Mouse (Mus musculus) fat pad, adult 2 months (tissue): ENCODE data around the gene Ttc23l.
"Not testable (repeated sequence)": the region's sequence is repeated elsewhere in the genome, so short reads cannot be mapped to it uniquely, and the experiment has no call there.

Experiments
- DNase-seq: peaks from one replicate; pipeline ENCODE4 v3.0.0-alpha.2; 2011; ENCODE audit warnings: low read depth, low spot score; ENCODE audit errors: extremely low read depth

Gene Ttc23l

GRCm38 (mm10) chr15:10525896-10526295 lies 32.6 kb downstream of the Ttc23l start:
- DNase-seq, result no peak

- no peak for DNase-seq
Observed at GRCm38 (mm10) chr15:10515166-10515565, 43.3 kb downstream of the Ttc23l start.

GRCm38 (mm10) chr15:10506099-10506498 lies 52.4 kb downstream of the Ttc23l start:
- no peak for DNase-seq

- DNase-seq, result no peak
Observed at GRCm38 (mm10) chr15:10500838-10501719, 57.4 kb downstream of the Ttc23l start.

GRCm38 (mm10) chr15:10500035-10500434 lies 58.4 kb downstream of the Ttc23l start:
- no peak for DNase-seq

GRCm38 (mm10) chr15:10499593-10499992 lies 58.9 kb downstream of the Ttc23l start:
- DNase-seq, result no peak

- not testable (repeated sequence) for DNase-seq
Observed at GRCm38 (mm10) chr15:10496696-10497095, 61.8 kb downstream of the Ttc23l start.

GRCm38 (mm10) chr15:10495944-10496343 lies 62.5 kb downstream of the Ttc23l start:
- DNase-seq, result no peak

GRCm38 (mm10) chr15:10490101-10490500 lies 68.4 kb downstream of the Ttc23l start:
- no peak for DNase-seq

- no peak for DNase-seq
Observed at GRCm38 (mm10) chr15:10487246-10487645, 71.2 kb downstream of the Ttc23l start.

GRCm38 (mm10) chr15:10486365-10486839 lies 72.1 kb downstream of the Ttc23l start:
- DNase-seq, result no peak

GRCm38 (mm10) chr15:10485484-10486364 lies 72.7 kb downstream of the Ttc23l start, which contains the start of the genes Brix1 and Rad1:
Gene Brix1, minus strand, starts transcription at chr15:10485947.
Gene Rad1, plus strand, starts transcription at chr15:10486018.
- DNase-seq, result peak; percentile 75

GRCm38 (mm10) chr15:10470941-10471340 lies 87.5 kb downstream of the Ttc23l start:
- no peak for DNase-seq

- DNase-seq, result no peak
Observed at GRCm38 (mm10) chr15:10470151-10470831, 88.2 kb downstream of the Ttc23l start, which contains the start of gene Dnajc21. Gene Dnajc21, minus strand, starts transcription at chr15:10470516.

GRCm38 (mm10) chr15:10469641-10470150 lies 88.8 kb downstream of the Ttc23l start:
- DNase-seq, result no peak

GRCm38 (mm10) chr15:10468761-10469160 lies 89.7 kb downstream of the Ttc23l start:
- DNase-seq, result no peak

- no peak for DNase-seq
Observed at GRCm38 (mm10) chr15:10464678-10465077, 93.8 kb downstream of the Ttc23l start.

- DNase-seq, result no peak
Observed at GRCm38 (mm10) chr15:10463555-10463954, 94.9 kb downstream of the Ttc23l start.

- DNase-seq, result no peak
Observed at GRCm38 (mm10) chr15:10460986-10461385, 97.5 kb downstream of the Ttc23l start.
